Mouse (Mus musculus): ENCODE results near the gene Scgb1b20. TPM values are rescaled to one million over a fixed set of nuclear protein-coding genes. Genes with fewer than 3 reads are reported as not detected.
"Not testable (repeated sequence)": the region's sequence is repeated elsewhere in the genome, so short reads cannot be mapped to it uniquely, and the experiment has no call there.

Scgb1b20 gene
- not detected in 2 replicates for polyA plus RNA-seq (2015; fragmentation: Nextera tagmentation; extraction: Ambion mirVana)

DNA sequence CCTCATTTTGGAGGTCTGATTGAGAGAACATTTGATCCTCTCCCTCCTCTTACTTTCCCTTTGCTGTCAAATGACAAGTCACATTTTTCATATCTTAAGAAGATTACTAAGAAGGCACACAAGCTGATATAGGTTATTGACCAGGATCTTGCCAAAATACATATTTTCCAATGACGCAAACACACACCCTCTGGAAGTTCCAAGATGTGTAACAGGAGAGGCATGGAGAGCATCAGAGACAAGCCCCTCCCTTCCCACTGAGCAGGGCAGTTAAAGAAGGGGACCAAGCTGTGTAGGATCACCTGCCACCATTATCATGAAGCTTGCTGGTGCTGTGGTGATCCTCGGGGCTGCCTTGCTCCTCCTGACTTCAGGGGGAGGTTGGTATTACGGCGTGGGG lies at the start of gene Scgb1b20:
Gene Scgb1b20, plus strand, starts transcription at position 301 of the 400 bp plus-strand sequence.
- not testable (repeated sequence) for H3K9ac ChIP-seq (ENCODE audit: low read depth, low read length); H3K4me2 ChIP-seq (ENCODE audit: low read length); H3K27me3 ChIP-seq (ENCODE audit: insufficient read depth, low read length); H3K9me3 ChIP-seq (replicated peaks; ENCODE audit: low read length); H3K27ac ChIP-seq; H3K36me3 ChIP-seq (ENCODE audit: insufficient read depth, low read length); H3K4me3 ChIP-seq (replicated peaks; ENCODE audit: low read depth, low read length); H3K4me1 ChIP-seq (replicated peaks; ENCODE audit: insufficient read depth, low read length); ATAC-seq (replicated peaks; ENCODE audit: low FRiP score, low read depth); DNase-seq (ENCODE audit: low spot score)
- WGBS = 84% methylated on average over 4 of the region's 4 CpGs

DNA sequence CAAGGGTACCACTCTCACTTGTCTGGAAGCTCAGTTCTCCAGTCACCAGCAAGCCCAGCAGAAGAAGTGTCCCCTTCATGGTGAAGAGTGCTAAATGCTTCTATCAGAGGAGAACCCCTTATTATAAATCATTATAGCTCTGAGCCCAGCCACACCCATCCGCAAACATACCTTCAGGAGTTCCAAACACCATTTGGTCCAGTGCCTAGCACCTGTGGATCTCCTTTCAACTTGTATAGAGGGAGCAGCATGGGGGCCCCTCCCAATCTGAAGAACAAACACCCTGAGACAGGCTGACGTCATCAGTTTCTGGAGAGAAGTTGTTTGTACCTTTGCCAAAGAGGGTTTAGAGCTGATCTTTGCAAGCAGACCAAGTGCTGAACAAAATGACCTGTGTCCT lies 6.8 kb upstream of the Scgb1b20 start, which contains the start of gene Scgb2b20:
Gene Scgb2b20, minus strand, starts transcription at position 101 of the 400 bp plus-strand sequence.
- H3K4me3 ChIP-seq (replicated peaks; ENCODE audit: low read depth, low read length); H3K9ac ChIP-seq (ENCODE audit: low read depth, low read length); ATAC-seq (replicated peaks; ENCODE audit: low FRiP score, low read depth); H3K4me2 ChIP-seq (ENCODE audit: low read length); H3K27me3 ChIP-seq (ENCODE audit: insufficient read depth, low read length); H3K9me3 ChIP-seq (replicated peaks; ENCODE audit: low read length); DNase-seq (ENCODE audit: low spot score); H3K27ac ChIP-seq; H3K36me3 ChIP-seq (ENCODE audit: insufficient read depth, low read length); H3K4me1 ChIP-seq (replicated peaks; ENCODE audit: insufficient read depth, low read length): not testable (repeated sequence)
- WGBS = 75% methylated on average over 2 of the region's 2 CpGs

GRCm38 (mm10) chr7:33399749-33400148 lies 26.7 kb downstream of the Scgb1b20 start:
- not testable (repeated sequence) for H3K9ac ChIP-seq (ENCODE audit: low read depth, low read length); H3K36me3 ChIP-seq (ENCODE audit: insufficient read depth, low read length); H3K4me1 ChIP-seq (replicated peaks; ENCODE audit: insufficient read depth, low read length); H3K4me2 ChIP-seq (ENCODE audit: low read length); H3K4me3 ChIP-seq (replicated peaks; ENCODE audit: low read depth, low read length); H3K27me3 ChIP-seq (ENCODE audit: insufficient read depth, low read length); H3K27ac ChIP-seq; DNase-seq (ENCODE audit: low spot score); ATAC-seq (replicated peaks; ENCODE audit: low FRiP score, low read depth); H3K9me3 ChIP-seq (replicated peaks; ENCODE audit: low read length)

DNA sequence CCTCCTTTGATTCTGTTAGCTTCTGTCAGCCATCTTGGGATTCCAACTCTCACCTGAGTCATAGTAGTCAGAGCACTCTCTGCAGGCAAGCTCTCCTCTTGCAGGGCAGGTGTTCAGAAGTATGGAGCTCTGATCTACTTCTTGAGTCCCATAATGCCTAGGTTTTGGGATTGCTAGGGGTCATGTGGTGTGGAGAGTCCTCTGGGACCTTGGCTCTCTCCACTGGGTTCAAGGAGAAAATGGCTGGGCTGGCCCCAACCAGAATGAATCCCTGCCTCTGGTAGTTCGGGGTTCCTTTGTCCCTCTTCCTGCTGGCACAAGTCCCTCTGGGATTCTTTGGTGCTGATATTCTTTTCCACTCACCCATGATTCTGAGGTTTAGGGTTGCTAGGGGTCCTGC lies 28.6 kb downstream of the Scgb1b20 start:
- no peak for ATAC-seq (replicated peaks; ENCODE audit: low FRiP score, low read depth)
- H3K27ac ChIP-seq = no peak overlapping the region
- no peaks in the 10 kb centered on the region for H3K27me3 ChIP-seq (ENCODE audit: insufficient read depth, low read length)
- no peaks in the 10 kb centered on the region; the same call in 1 of the 2 replicates for H3K9me3 ChIP-seq (replicated peaks; ENCODE audit: low read length)
- H3K36me3 ChIP-seq (ENCODE audit: insufficient read depth, low read length) = no peaks in the 10 kb centered on the region
- no peak for TF ChIP-seq CTCF (IDR thresholded peaks at IDR 0.05; ENCODE audit: low read depth)
- 62% methylated on average over 1 of the region's 1 CpGs for WGBS
- no peak overlapping the region for H3K9ac ChIP-seq (ENCODE audit: low read depth, low read length)
- H3K4me3 ChIP-seq (replicated peaks; ENCODE audit: low read depth, low read length) = no peak overlapping the region
- no peaks in the 10 kb centered on the region for H3K4me1 ChIP-seq (replicated peaks; ENCODE audit: insufficient read depth, low read length)
- DNase-seq (ENCODE audit: low spot score) = no peak
- no peak overlapping the region for H3K4me2 ChIP-seq (ENCODE audit: low read length)

- not testable (repeated sequence) for H3K4me1 ChIP-seq (replicated peaks; ENCODE audit: insufficient read depth, low read length); DNase-seq (ENCODE audit: low spot score); H3K9me3 ChIP-seq (replicated peaks; ENCODE audit: low read length); H3K27me3 ChIP-seq (ENCODE audit: insufficient read depth, low read length); H3K4me2 ChIP-seq (ENCODE audit: low read length); H3K27ac ChIP-seq; H3K36me3 ChIP-seq (ENCODE audit: insufficient read depth, low read length); H3K9ac ChIP-seq (ENCODE audit: low read depth, low read length); H3K4me3 ChIP-seq (replicated peaks; ENCODE audit: low read depth, low read length); ATAC-seq (replicated peaks; ENCODE audit: low FRiP score, low read depth)
- 60% methylated on average over 1 of the region's 1 CpGs for WGBS
These were observed 36.6 kb downstream of the Scgb1b20 start for GRCm38 (mm10) chr7:33409681-33410080.

Other genes with a start within 250 kb of the Scgb1b20 start
- gene Scgb2b18, start 199.4 kb upstream of the Scgb1b20 start, polyA plus RNA-seq (2015; fragmentation: Nextera tagmentation; extraction: Ambion mirVana) = not detected in 2 replicates
- gene Scgb1b18, start 187.7 kb upstream of the Scgb1b20 start, polyA plus RNA-seq (2015; fragmentation: Nextera tagmentation; extraction: Ambion mirVana) = not detected in 2 replicates
- gene Scgb2b19, start 92.9 kb upstream of the Scgb1b20 start, polyA plus RNA-seq (2015; fragmentation: Nextera tagmentation; extraction: Ambion mirVana) = not detected in 2 replicates
- not detected in 2 replicates for gene Scgb1b19, start 85.9 kb upstream of the Scgb1b20 start, polyA plus RNA-seq (2015; fragmentation: Nextera tagmentation; extraction: Ambion mirVana)
- gene Scgb2b20, start 6.9 kb upstream of the Scgb1b20 start, polyA plus RNA-seq (2015; fragmentation: Nextera tagmentation; extraction: Ambion mirVana) = not detected in 2 replicates
- gene Scgb2b21, start 147.2 kb downstream of the Scgb1b20 start, polyA plus RNA-seq (2015; fragmentation: Nextera tagmentation; extraction: Ambion mirVana) = not detected in 2 replicates

Data from kidney, postnatal 0 days (tissue).